Mouse (Mus musculus): Measurements from ENCODE around the gene Npy4r. TPM values are rescaled to one million over a fixed set of nuclear protein-coding genes. Genes with fewer than 3 reads are reported as not detected.
A peak's percentile ranks its signal among the peaks of the same experiment; 100 is the strongest.

Npy4r gene
- polyA plus RNA-seq, 1 experiment from 2014 or later = not detected

DNA sequence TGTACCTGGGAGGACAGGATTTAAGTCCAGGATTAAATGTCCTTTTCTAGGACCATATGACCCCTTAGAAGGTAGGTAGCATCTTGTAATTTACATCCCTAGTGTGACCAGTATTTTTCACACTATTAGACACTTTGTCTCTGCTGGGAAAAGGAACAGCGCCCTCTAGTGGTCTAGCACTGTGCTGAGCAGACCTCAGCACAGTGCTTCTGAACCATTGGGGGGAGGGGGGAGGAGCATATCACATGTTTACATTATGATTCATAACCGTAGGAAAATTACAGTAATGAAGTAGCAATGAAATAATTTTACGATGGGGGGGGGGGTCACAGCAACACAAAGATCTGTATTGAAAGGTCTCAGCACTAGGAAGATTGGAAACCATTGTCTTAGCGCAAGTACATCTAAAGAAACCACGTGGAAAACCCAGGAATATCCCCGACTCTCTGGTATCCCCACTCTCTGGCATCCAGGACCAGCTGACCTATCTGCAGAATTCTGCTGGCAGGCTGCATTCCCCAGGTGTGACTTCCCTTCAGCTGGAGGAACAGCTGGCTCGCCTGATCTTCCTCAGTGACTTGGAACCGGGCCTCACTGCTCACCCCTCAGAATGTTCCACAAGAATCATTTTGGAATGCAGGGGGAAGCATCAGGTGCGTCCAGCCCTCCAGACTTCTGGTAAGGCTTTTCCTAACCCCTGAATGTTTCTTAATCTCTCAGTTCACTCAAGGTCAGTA is 2.5 kb upstream of the Npy4r start:
- H3K4me3 ChIP-seq (ENCODE audit: low read depth, low read length) = no peak overlapping the region
- TF ChIP-seq EP300 (IDR thresholded peaks at IDR 0.05; ENCODE audit: low read depth) (no peak), CTCF (IDR thresholded peaks at IDR 0.05; ENCODE audit: low read depth) (peak; percentile 78)
- ATAC-seq (no peak), DNase-seq (peak; percentile 58)
- H3K27ac ChIP-seq (ENCODE audit: low read depth) = no peak overlapping the region
- WGBS (ENCODE audit: insufficient replicate concordance) = 55% methylated on average over 9 of the region's 9 CpGs
- H3K9me3 ChIP-seq (ENCODE audit: low read length) = no peaks in the 10 kb centered on the region
- H3K9ac ChIP-seq (replicated peaks) = no peak overlapping the region
- H3K36me3 ChIP-seq (replicated peaks; ENCODE audit: insufficient read depth, low read length) = no peaks in the 10 kb centered on the region
- H3K4me2 ChIP-seq (ENCODE audit: low read depth, low read length) = no peak overlapping the region
- no peaks in the 10 kb centered on the region for H3K27me3 ChIP-seq (ENCODE audit: insufficient read depth, low read length)
- peaks cover 4% of the 10 kb centered on the region; the same call in 1 of the 2 replicates for H3K4me1 ChIP-seq (ENCODE audit: insufficient read depth)

GRCm38 (mm10) chr14:34142915-34143314 is 9.4 kb downstream of the Npy4r start:
- 84% methylated on average over 10 of the region's 10 CpGs for WGBS (ENCODE audit: insufficient replicate concordance)
- H3K4me3 ChIP-seq (ENCODE audit: low read depth, low read length) = no peak overlapping the region
- no peak for ATAC-seq
- no peaks in the 10 kb centered on the region for H3K9me3 ChIP-seq (ENCODE audit: low read length)
- no peak overlapping the region for H3K9ac ChIP-seq (replicated peaks)
- no peak overlapping the region for H3K4me2 ChIP-seq (ENCODE audit: low read depth, low read length)
- no peak for DNase-seq
- no peaks in the 10 kb centered on the region for H3K27me3 ChIP-seq (ENCODE audit: insufficient read depth, low read length)
- no peak overlapping the region for H3K27ac ChIP-seq (ENCODE audit: low read depth)
- H3K4me1 ChIP-seq (ENCODE audit: insufficient read depth) = no peaks in the 10 kb centered on the region
- no peaks in the 10 kb centered on the region for H3K36me3 ChIP-seq (replicated peaks; ENCODE audit: insufficient read depth, low read length)
- TF ChIP-seq CTCF (IDR thresholded peaks at IDR 0.05; ENCODE audit: low read depth) = no peak
- no peak for TF ChIP-seq EP300 (IDR thresholded peaks at IDR 0.05; ENCODE audit: low read depth)

DNA sequence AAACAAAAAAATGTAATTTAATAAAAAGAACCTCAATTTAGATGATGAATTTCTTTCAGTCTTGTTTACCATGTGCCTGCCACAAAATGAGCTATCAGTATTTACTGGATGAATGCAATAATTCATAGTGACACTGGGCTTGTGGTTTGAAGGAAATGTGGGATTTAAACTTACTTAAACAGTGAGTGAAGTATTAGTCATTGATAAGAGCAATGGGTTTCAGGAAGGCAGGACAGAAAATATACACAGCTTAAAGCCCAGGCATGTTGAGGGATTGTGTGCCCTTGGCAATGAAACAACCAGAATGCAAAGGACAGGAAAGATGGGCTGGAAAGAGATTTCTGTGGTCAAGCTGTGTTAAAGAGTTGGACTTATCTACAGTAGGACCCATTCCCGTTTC is 10.0 kb downstream of the Npy4r start:
- DNase-seq (no peak), ATAC-seq (no peak)
- Histone ChIP-seq H3K36me3 (replicated peaks; ENCODE audit: insufficient read depth, low read length) (no peaks in the 10 kb centered on the region), H3K4me3 (ENCODE audit: low read depth, low read length) (no peak overlapping the region), H3K4me1 (ENCODE audit: insufficient read depth) (no peaks in the 10 kb centered on the region), H3K27me3 (ENCODE audit: insufficient read depth, low read length) (no peaks in the 10 kb centered on the region), H3K9me3 (ENCODE audit: low read length) (no peaks in the 10 kb centered on the region), H3K4me2 (ENCODE audit: low read depth, low read length) (no peak overlapping the region), H3K9ac (replicated peaks) (no peak overlapping the region), H3K27ac (ENCODE audit: low read depth) (no peak overlapping the region)
- TF ChIP-seq EP300 (IDR thresholded peaks at IDR 0.05; ENCODE audit: low read depth) (no peak), CTCF (IDR thresholded peaks at IDR 0.05; ENCODE audit: low read depth) (no peak)
- WGBS (ENCODE audit: insufficient replicate concordance) = 47% methylated on average over 1 of the region's 1 CpGs

DNA sequence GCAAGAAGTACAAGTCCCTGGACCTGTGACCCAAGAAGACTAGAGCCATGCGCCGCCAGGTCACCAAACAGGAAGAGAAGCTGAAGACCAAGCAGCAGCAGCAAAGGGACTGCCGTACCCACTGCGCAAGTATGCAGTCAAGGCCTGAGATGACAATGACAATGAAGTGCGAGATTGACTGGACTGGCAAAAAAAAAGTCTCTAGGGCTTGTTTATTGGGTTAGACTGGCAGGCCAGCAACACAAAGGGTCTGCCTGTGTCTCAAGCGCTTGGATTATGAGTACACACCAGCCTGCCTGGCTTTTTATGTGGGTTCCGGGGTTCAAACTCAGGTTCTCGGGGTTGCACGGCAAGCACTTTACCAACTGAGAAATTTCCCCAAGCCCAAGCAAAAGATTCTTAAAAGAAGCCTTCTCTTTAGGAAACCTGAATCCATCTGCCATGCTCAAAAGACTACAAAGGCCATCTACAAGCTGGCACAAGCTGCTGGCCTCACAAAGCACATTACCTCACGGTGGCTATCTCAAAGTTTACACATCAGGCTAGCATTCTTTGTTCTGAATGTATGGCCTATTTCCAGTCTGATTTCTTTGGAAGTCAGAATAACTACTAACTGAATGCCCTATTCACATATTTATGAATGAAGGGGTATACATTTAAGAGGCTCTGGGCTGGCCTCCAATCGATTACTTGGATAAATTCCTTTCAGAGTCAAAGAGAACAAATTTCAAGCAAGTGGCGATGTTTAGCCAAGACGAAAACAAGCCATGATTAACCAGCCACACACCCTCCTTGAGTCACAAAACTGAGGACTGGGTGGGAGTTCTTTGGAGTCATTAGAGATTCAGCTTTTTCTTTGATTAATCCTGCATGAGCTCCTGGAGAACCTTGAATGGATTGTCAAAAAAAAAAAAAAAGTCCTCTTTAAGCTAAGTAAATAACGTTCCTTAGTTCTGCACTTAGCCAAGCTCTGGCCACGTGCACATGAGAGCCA is 12.3 kb downstream of the Npy4r start:
- Histone ChIP-seq H3K36me3 (replicated peaks; ENCODE audit: insufficient read depth, low read length) (no peaks in the 10 kb centered on the region), H3K27ac (ENCODE audit: low read depth) (no peak overlapping the region), H3K4me3 (ENCODE audit: low read depth, low read length) (no peak overlapping the region), H3K27me3 (ENCODE audit: insufficient read depth, low read length) (no peaks in the 10 kb centered on the region), H3K9ac (replicated peaks) (no peak overlapping the region), H3K4me2 (ENCODE audit: low read depth, low read length) (no peak overlapping the region), H3K9me3 (ENCODE audit: low read length) (no peaks in the 10 kb centered on the region), H3K4me1 (ENCODE audit: insufficient read depth) (no peaks in the 10 kb centered on the region)
- 78% methylated on average over 15 of the region's 15 CpGs for WGBS (ENCODE audit: insufficient replicate concordance)
- ATAC-seq = no peak
- DNase-seq = no peak
- TF ChIP-seq CTCF (IDR thresholded peaks at IDR 0.05; ENCODE audit: low read depth) = no peak
- no peak for TF ChIP-seq EP300 (IDR thresholded peaks at IDR 0.05; ENCODE audit: low read depth)

DNA sequence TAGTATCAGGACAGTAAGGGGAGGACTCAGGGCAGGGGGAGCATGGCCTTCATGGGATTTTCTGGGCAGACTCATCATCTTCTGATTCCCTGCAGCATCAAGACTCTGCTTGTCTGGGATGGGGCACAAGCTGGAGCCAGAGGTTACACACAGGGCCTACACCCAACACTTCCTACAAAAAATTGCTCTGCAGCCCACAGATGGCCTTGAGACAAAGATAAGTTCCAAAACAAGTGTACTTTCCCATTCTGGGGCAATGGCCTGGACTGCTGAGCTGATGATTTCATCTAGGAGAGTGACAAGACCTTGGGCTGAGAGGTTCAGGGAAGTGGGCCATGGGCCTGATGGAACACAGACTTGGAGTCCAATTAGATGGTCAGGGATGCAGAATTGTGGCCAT is 16.9 kb downstream of the Npy4r start:
- Histone ChIP-seq H3K4me3 (ENCODE audit: low read depth, low read length) (no peak overlapping the region), H3K27ac (ENCODE audit: low read depth) (no peak overlapping the region), H3K4me2 (ENCODE audit: low read depth, low read length) (no peak overlapping the region), H3K9me3 (ENCODE audit: low read length) (no peaks in the 10 kb centered on the region), H3K4me1 (ENCODE audit: insufficient read depth) (no peaks in the 10 kb centered on the region), H3K9ac (replicated peaks) (no peak overlapping the region), H3K36me3 (replicated peaks; ENCODE audit: insufficient read depth, low read length) (no peaks in the 10 kb centered on the region), H3K27me3 (ENCODE audit: insufficient read depth, low read length) (no peaks in the 10 kb centered on the region)
- no peak for DNase-seq
- TF ChIP-seq CTCF (IDR thresholded peaks at IDR 0.05; ENCODE audit: low read depth) (no peak), EP300 (IDR thresholded peaks at IDR 0.05; ENCODE audit: low read depth) (no peak)
- no peak for ATAC-seq

GRCm38 (mm10) chr14:34131216-34131615 is 21.1 kb downstream of the Npy4r start:
- DNase-seq (no peak), ATAC-seq (no peak)
- no peak overlapping the region for H3K4me3 ChIP-seq (ENCODE audit: low read depth, low read length)

More at GRCm38 (mm10) chr14:34131216-34131615, 21.1 kb downstream of the Npy4r start:
- Histone ChIP-seq H3K4me2 (ENCODE audit: low read depth, low read length) (no peak overlapping the region), H3K36me3 (replicated peaks; ENCODE audit: insufficient read depth, low read length) (no peaks in the 10 kb centered on the region), H3K27ac (ENCODE audit: low read depth) (no peak overlapping the region), H3K9me3 (ENCODE audit: low read length) (no peaks in the 10 kb centered on the region), H3K27me3 (ENCODE audit: insufficient read depth, low read length) (no peaks in the 10 kb centered on the region), H3K4me1 (ENCODE audit: insufficient read depth) (no peaks in the 10 kb centered on the region), H3K9ac (replicated peaks) (no peak overlapping the region)
- no peak for TF ChIP-seq CTCF (IDR thresholded peaks at IDR 0.05; ENCODE audit: low read depth)
- TF ChIP-seq EP300 (IDR thresholded peaks at IDR 0.05; ENCODE audit: low read depth) = no peak
- 71% methylated on average over 6 of the region's 6 CpGs for WGBS (ENCODE audit: insufficient replicate concordance)
